Mouse (Mus musculus) bone marrow macrophage, adult 2 months (primary cell): ENCODE measurements around the gene Aup1.

ENCODE experiments used
- CTCF ChIP-seq: IDR thresholded peaks from 2 replicates; pipeline ENCODE4 v1.5.1; 2012; ENCODE audit warnings: low read depth, mild to moderate bottlenecking, low read length, moderate library complexity
- POLR2A ChIP-seq: IDR thresholded peaks from 2 replicates; pipeline ENCODE4 v1.6.1; 2012; ENCODE audit warnings: mild to moderate bottlenecking, low read depth, low read length, borderline replicate concordance

- TF ChIP-seq CTCF (no peak), POLR2A (no peak)
Measured at GRCm38 (mm10) chr6:83103130-83103650, 48.9 kb downstream of the Aup1 start.
